ENCODE assay signal across 8 mouse cellular contexts in the genomic region with DNA sequence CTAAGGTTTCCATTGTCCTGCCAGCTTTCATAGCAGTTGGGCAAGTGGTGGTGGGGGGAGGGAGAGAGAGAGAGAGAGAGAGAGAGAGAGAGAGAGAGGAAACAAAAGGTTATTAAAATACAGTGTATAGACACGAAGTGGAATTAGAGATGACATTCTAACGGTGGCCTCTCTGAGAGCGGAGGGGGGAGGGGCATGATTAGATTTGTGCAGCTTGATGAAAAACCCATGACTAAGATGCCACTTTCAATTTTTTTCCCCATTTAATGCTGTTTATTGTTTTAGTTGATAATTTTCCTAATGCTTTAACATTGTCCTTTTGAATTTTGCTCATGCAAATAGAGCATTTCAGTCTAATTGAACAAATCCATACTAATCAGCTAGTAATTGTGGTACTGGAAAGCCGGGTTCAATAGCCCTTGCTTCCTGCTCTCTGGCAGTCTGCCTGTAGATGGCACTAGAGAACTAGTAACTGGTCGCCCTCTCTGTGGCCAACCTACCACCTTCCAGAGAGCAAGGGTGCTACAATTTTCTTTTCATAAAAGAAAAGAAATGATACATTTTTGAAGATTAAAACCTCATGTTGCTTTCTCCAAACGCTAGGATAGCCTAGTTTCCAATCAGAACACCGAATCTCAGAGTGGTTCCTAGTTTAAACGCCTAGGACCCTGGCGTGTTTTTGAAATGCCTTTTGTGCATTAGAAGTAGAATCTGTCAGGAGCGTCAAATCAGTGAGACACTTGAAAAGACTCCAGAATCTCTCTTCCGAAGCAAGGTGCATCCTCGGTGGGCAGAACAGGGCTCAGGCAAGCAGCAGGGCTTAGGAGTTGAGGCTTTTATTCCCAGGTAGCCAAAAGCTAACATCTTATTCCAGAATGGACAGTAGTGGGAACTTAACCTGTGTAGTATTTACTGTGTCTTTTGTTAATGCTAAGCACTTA. TPM values are rescaled to one million over a fixed set of nuclear protein-coding genes. Genes with fewer than 3 reads are reported as not detected.
A peak's percentile ranks its signal among the peaks of the same experiment; 100 is the strongest.
DNase-seq lines count a peak whose midpoint lies in the region; ATAC-seq lines count a peak whose summit lies in the region.

No protein-coding gene starts in this region.

- H3K9ac ChIP-seq in intestine, embryonic 15.5 days, result no peak overlapping the region
- H3K9ac ChIP-seq in limb, embryonic 12.5 days (replicated peaks), result no peak overlapping the region

- no peak overlapping the region for H3K27ac ChIP-seq in intestine, embryonic 15.5 days
- H3K27ac ChIP-seq in limb, embryonic 12.5 days, result 0 out of 2 replicates have a peak overlapping the region, but pooled peaks have one; percentile 59

- ATAC-seq in common myeloid progenitor, adult 5-6 weeks (replicated peaks; ENCODE audit: low read depth, poor library complexity, severe bottlenecking), result peak; percentile 91
- ATAC-seq in intestine, embryonic 15.5 days, result peak; percentile 86
- ATAC-seq in limb, embryonic 12.5 days (ENCODE audit: insufficient number of reproducible peaks, insufficient read depth, low FRiP score, low TSS enrichment, low read depth), result no peak
- ATAC-seq in monocyte, adult 5-6 weeks (replicated peaks; ENCODE audit: insufficient number of reproducible peaks, low FRiP score, low TSS enrichment, poor library complexity, severe bottlenecking), result 0 out of 2 replicates have a peak, but pooled peaks have one; percentile 54

- DNase-seq in A20 (ENCODE audit: low read depth, low spot score), result peak; percentile 65
- DNase-seq in adrenal gland, adult (ENCODE audit: inconsistent age in 2 of 2, low spot score in 1 of 2), result peak; percentile 59 to 89
- DNase-seq in gastrocnemius, postnatal 4 days (ENCODE audit: low spot score in 2 of 2), result peak; percentile 43 to 75
- DNase-seq in testis, postnatal 10 days (ENCODE audit: low spot score), result peak; percentile 77

- no peaks in the 10 kb centered on the region for H3K27me3 ChIP-seq in intestine, embryonic 15.5 days (replicated peaks)
- no peaks in the 10 kb centered on the region for H3K27me3 ChIP-seq in limb, embryonic 12.5 days

- H3K9me3 ChIP-seq in intestine, embryonic 15.5 days, result no peaks in the 10 kb centered on the region
- H3K9me3 ChIP-seq in limb, embryonic 12.5 days, result no peaks in the 10 kb centered on the region

- WGBS in intestine, embryonic 15.5 days, result 33% methylated on average over 12 of the region's 12 CpGs
- 24% methylated on average over 12 of the region's 12 CpGs for WGBS in limb, embryonic 12.5 days

- H3K36me3 ChIP-seq in intestine, embryonic 15.5 days, result no peaks in the 10 kb centered on the region
- H3K36me3 ChIP-seq in limb, embryonic 12.5 days, result no peaks in the 10 kb centered on the region

- H3K4me2 ChIP-seq in intestine, embryonic 15.5 days (replicated peaks), result no peak overlapping the region
- no peak overlapping the region for H3K4me2 ChIP-seq in limb, embryonic 12.5 days

- no peak overlapping the region for H3K4me3 ChIP-seq in intestine, embryonic 15.5 days (replicated peaks)
- no peak overlapping the region for H3K4me3 ChIP-seq in limb, embryonic 12.5 days (replicated peaks)

- H3K4me1 ChIP-seq in intestine, embryonic 15.5 days (replicated peaks), result peaks cover 3% of the 10 kb centered on the region; the same call in 1 of the 2 replicates
- peaks cover 77% of the 10 kb centered on the region for H3K4me1 ChIP-seq in limb, embryonic 12.5 days (replicated peaks)

RNA-seq across cellular contexts. Expression of gene Gm21954, which starts 48.5 kb away (rescaled TPM):
- not detected in 2 replicates for total RNA-seq in common myeloid progenitor, adult 5-6 weeks (2017)
- total RNA-seq in gastrocnemius, postnatal 4 days (2021), result not detected
- not detected in 2 replicates for polyA plus RNA-seq in intestine, embryonic 15.5 days (2015; fragmentation: Nextera tagmentation; extraction: Ambion mirVana)
- polyA plus RNA-seq in limb, embryonic 12.5 days (2016; fragmentation: Nextera tagmentation; extraction: Ambion mirVana), result not detected in 2 replicates
- not detected in 3 replicates for total RNA-seq in monocyte, adult 5-6 weeks (2017)
